Mouse (Mus musculus) liver, embryonic 14.5 days (tissue): ENCODE measurements around the gene Sema6c.

Experiments
- CTCF ChIP-seq: IDR thresholded peaks from 2 replicates; pipeline ENCODE4 v1.5.1; 2016; ENCODE audit warnings: antibody characterized with exemption, low read depth, control low read depth
- EP300 ChIP-seq: IDR thresholded peaks from 2 replicates; pipeline ENCODE4 v1.6.1; 2016; ENCODE audit warnings: antibody characterized with exemption, low read depth

DNA sequence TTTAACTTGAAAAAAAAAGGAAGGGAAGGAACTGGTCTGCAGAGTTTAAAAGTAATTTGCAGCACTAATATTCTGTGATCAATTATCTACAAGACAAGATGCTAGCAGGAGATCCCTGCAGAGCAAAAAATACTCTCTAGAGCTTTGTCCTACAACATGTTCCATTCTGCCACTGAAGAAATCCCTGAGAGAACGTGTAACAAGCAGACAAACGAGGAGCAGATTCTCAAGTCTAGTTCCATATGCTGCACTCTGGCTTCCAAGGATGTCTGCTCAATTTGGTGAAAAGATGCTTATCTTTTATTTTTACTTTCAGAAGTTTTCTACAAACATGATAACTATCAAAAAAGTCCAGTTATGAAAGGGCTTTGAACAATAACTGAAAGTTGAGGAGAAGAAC lies 40.3 kb downstream of the Sema6c start:
- TF ChIP-seq CTCF (no peak), EP300 (no peak)
